Mouse (Mus musculus): ENCODE data around the gene Npy4r.

DNA sequence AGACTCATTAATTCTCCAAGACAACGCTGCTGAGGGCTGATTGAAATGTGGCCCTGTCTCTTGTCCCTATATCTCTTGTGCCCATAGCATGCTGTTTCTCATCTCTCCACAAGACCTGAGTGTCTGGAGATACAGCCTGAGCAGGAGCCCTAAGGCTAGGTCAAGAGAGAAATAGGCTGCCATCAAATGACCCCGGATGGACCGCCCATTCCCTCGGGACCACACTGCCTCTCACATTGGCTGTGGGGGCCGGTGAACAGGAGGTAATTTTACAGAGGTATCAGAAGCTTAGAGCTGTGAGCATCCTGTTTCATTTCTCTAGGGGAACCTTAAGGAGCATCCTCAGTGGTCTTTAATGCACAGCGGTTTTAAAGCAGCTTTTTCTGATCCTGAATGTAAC, 21.1 kb downstream of the Npy4r start:
- TF ChIP-seq CTCF (IDR thresholded peaks at IDR 0.05; ENCODE audit: low read depth, low read length) = no peak
- TF ChIP-seq TAL1 (conservative IDR thresholded peaks at IDR 0.05; ENCODE audit: low read depth, low read length) = no peak
